Mouse (Mus musculus) brain, embryonic 18.5 days (tissue): Measurements from ENCODE around the gene Gm20388.
A peak's percentile ranks its signal among the peaks of the same experiment; 100 is the strongest.

Experiments used
- DNase-seq: peaks from one replicate; pipeline ENCODE4 v3.0.0-alpha.2; 2012; ENCODE audit warnings: low read depth, low spot score

Gene Gm20388

GRCm38 (mm10) chr8:122575735-122576647 lies 2665.3 kb downstream of the Gm20388 start:
- DNase-seq = no peak

- peak; percentile 80 for DNase-seq
Measured at GRCm38 (mm10) chr8:122576648-122577022, 2666.0 kb downstream of the Gm20388 start, which contains the start of gene Aprt. Gene Aprt, minus strand, starts transcription at chr8:122576909.

- DNase-seq = no peak
Measured at GRCm38 (mm10) chr8:122577116-122577515, 2666.5 kb downstream of the Gm20388 start.

GRCm38 (mm10) chr8:122579196-122579595 lies 2668.6 kb downstream of the Gm20388 start:
- no peak for DNase-seq

- DNase-seq = no peak
Measured at GRCm38 (mm10) chr8:122580926-122581325, 2670.3 kb downstream of the Gm20388 start.

GRCm38 (mm10) chr8:122584981-122585380 lies 2674.3 kb downstream of the Gm20388 start:
- no peak for DNase-seq

GRCm38 (mm10) chr8:122585411-122585891 lies 2674.8 kb downstream of the Gm20388 start:
- DNase-seq = no peak

- DNase-seq = no peak
Measured at GRCm38 (mm10) chr8:122586171-122586570, 2675.5 kb downstream of the Gm20388 start.

GRCm38 (mm10) chr8:122586749-122587148 lies 2676.1 kb downstream of the Gm20388 start:
- no peak for DNase-seq

GRCm38 (mm10) chr8:122593240-122593639 lies 2682.6 kb downstream of the Gm20388 start:
- no peak for DNase-seq

GRCm38 (mm10) chr8:122593783-122594507 lies 2683.3 kb downstream of the Gm20388 start:
- DNase-seq = no peak

GRCm38 (mm10) chr8:122596031-122596430 lies 2685.4 kb downstream of the Gm20388 start:
- DNase-seq = no peak

- DNase-seq = no peak
Measured at GRCm38 (mm10) chr8:122600666-122601065, 2690.0 kb downstream of the Gm20388 start.

- DNase-seq = no peak
Measured at GRCm38 (mm10) chr8:122604640-122605039, 2694.0 kb downstream of the Gm20388 start.

GRCm38 (mm10) chr8:122605367-122605766 lies 2694.7 kb downstream of the Gm20388 start:
- no peak for DNase-seq

GRCm38 (mm10) chr8:122606810-122607209 lies 2696.2 kb downstream of the Gm20388 start:
- DNase-seq = no peak

- DNase-seq = no peak
Measured at GRCm38 (mm10) chr8:122610209-122610608, 2699.6 kb downstream of the Gm20388 start.

GRCm38 (mm10) chr8:122610612-122611277 lies 2700.1 kb downstream of the Gm20388 start:
- no peak for DNase-seq

- DNase-seq = peak; percentile 94
Measured at GRCm38 (mm10) chr8:122611295-122612133, 2700.9 kb downstream of the Gm20388 start, which contains the start of the genes Galns and Trappc2l. Gene Galns, minus strand, starts transcription at chr8:122611463. Gene Trappc2l, plus strand, starts transcription at chr8:122611640.

- no peak for DNase-seq
Measured at GRCm38 (mm10) chr8:122616181-122616905, 2705.7 kb downstream of the Gm20388 start.
